Mouse (Mus musculus) embryonic fibroblast, embryonic 13.5 days (primary cell): ENCODE data around the gene Nfya. TPM values are rescaled to one million over a fixed set of nuclear protein-coding genes. Genes with fewer than 3 reads are reported as not detected.

Experiments used
- H3K27ac ChIP-seq: 2 replicates; pipeline ENCODE4 v1.5.1; 2012; ENCODE audit warnings: low read length, control low read depth, inconsistent platforms; ENCODE audit not compliant: insufficient read depth
- H3K4me1 ChIP-seq: 2 replicates; pipeline ENCODE4 v1.6.1; 2011; ENCODE audit warnings: low read length; ENCODE audit not compliant: control insufficient read depth, insufficient read depth
- H3K4me3 ChIP-seq: 2 replicates; pipeline ENCODE4 v1.5.1; 2011; ENCODE audit warnings: mild to moderate bottlenecking, control low read depth, low read length; ENCODE audit not compliant: insufficient read depth
- CTCF ChIP-seq: IDR thresholded peaks from 2 replicates; pipeline ENCODE4 v1.5.1; 2011; ENCODE audit warnings: mild to moderate bottlenecking, control low read depth, low read length, moderate library complexity, borderline replicate concordance; ENCODE audit not compliant: insufficient read depth
- POLR2A ChIP-seq: IDR thresholded peaks from 2 replicates; pipeline ENCODE4 v1.6.1; 2011; ENCODE audit warnings: low read depth, mild to moderate bottlenecking, control low read depth, low read length, moderate library complexity
- polyA plus RNA-seq: library from polyadenylated mRNA; stranded (reverse); fragments of >200 nt; gene quantifications from 2 replicates; pipeline ENCODE4 v1.2.4, GENCODE M21; 2011; ENCODE audit warnings: low read depth; ENCODE audit not compliant: missing spikeins, insufficient read length

Nfya gene
- polyA plus RNA-seq, 1 experiment, result 41.5 TPM

DNA sequence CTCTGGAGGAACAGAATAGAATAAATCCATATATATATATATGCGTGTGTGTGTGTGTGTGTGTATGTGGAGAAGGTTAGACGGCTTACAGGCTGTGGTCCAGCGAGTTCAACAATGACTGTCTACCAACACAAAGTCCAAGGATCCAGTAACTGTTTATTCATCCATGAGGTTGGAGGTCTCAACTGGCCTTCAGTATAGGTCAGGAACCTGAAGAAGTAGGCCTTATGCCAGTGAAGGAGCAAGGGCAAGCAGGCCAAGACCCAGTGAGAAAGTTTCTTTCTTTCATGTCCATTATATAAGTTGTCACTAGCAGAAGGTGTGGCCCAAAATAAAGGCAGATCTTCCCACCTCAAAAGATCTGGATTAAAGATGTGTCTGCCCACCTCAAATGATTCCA is 7.0 kb downstream of the Nfya start:
- TF ChIP-seq POLR2A (no peak), CTCF (no peak)
- H3K27ac ChIP-seq, result no peak overlapping the region
- H3K4me3 ChIP-seq, result no peak overlapping the region
- peaks cover 6% of the 10 kb centered on the region for H3K4me1 ChIP-seq

DNA sequence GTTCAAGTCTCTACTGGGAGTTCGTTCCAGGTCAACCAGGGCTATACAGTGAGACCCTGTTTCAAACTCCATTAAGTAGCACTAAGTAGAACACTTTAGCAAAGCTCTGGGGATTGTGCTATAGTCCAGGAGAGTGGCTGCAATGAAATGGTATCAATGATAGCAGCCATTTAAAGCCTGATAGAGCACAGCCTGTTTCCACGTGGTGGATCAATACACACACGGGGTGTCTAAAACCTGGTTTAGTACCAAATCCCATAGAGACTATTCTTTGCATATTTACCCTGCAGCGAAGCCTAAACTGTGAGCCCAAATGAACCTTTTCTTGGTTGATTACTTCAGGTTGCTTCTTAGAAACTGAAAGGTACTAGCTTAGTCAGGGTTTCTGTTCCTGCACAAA is 8.0 kb downstream of the Nfya start:
- H3K4me3 ChIP-seq, result no peak overlapping the region
- TF ChIP-seq CTCF (no peak), POLR2A (no peak)
- H3K27ac ChIP-seq, result no peak overlapping the region
- no peaks in the 10 kb centered on the region for H3K4me1 ChIP-seq

DNA sequence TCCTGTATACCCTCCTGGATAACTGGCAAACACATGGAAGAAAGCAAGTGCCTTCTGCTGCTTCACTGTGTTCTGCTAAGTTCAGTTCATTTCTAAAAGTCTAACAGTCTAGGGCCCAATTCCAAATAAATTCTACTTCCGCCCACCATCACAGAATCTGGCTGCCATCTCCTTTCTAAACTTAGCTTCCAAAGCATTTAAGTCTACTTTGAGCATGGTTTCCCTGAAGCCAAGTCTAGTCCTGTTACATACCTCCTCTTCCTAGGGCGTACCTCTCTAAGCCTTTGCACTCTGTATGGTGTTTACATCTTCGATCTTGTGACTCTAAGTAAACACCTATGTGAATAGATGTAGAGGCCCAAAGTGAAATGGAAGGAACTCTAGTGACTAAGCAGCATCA is 17.1 kb downstream of the Nfya start:
- H3K27ac ChIP-seq, result no peak overlapping the region
- H3K4me3 ChIP-seq, result no peak overlapping the region
- no peak for TF ChIP-seq CTCF
- TF ChIP-seq POLR2A, result no peak
- no peaks in the 10 kb centered on the region for H3K4me1 ChIP-seq

DNA sequence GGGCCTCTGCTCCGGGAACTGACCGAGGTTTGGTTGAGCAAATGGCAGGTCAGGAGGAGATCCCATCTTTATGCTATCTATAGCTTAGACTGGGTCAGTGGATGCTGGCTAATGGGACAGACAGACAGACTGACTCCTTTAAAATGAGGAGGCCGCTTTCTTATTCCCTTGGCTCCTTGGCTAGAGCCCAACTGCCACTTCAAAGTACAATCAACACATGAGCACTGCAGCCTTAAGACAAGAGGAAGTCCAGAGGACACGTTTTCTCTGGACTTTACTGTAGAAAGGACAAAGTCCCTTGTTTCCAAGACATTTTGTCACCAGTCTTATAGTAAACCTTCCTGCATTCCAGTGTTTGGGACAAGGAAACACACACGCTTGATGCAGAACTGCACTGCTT is 18.3 kb downstream of the Nfya start:
- no peaks in the 10 kb centered on the region for H3K4me1 ChIP-seq
- no peak overlapping the region for H3K27ac ChIP-seq
- TF ChIP-seq CTCF, result no peak
- no peak for TF ChIP-seq POLR2A
- H3K4me3 ChIP-seq, result no peak overlapping the region

DNA sequence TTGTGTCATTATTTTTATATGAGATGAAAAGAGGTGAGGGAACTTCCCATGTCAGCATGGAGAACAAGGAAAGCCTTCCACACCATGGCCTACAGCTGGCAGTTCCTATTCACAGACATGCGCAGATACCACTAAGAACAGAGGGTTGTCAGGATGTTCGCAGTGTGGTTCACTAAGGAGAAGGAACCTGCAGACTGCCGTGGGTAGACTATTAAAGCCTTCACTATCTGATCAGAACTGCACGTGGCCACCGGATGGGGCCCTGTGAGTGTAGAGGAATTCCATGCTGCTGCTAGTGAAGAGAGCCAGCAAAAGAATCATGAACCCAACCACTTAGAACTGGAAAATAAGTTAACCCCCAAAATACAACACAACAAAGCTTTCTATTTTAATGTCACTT is 20.3 kb downstream of the Nfya start:
- TF ChIP-seq POLR2A, result no peak

DNA sequence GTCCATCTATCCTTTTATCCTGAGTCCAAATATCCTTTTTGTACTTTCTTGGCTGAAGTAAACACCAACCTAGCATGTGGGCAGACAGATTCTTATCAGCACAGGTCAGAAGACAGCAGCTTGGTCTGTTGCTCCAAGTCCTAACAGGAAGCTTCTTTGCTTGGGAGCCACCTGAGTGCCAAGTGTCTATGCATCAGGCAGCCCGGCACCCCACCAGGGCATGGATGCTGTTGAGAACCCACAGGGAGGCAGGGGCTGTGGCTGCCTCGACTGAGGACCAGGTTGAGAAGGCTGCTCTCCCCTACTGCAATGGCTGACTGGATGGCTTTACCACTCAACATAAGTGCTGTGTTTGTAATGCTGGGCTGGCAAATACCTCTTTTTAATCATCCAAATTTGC is 21.0 kb downstream of the Nfya start:
- TF ChIP-seq CTCF (no peak), POLR2A (no peak)
- no peak overlapping the region for H3K27ac ChIP-seq
- H3K4me3 ChIP-seq, result no peak overlapping the region

More for the DNA sequence above, 20.3 kb downstream of the Nfya start:
- Histone ChIP-seq H3K4me1 (no peaks in the 10 kb centered on the region), H3K4me3 (no peak overlapping the region), H3K27ac (no peak overlapping the region)

DNA sequence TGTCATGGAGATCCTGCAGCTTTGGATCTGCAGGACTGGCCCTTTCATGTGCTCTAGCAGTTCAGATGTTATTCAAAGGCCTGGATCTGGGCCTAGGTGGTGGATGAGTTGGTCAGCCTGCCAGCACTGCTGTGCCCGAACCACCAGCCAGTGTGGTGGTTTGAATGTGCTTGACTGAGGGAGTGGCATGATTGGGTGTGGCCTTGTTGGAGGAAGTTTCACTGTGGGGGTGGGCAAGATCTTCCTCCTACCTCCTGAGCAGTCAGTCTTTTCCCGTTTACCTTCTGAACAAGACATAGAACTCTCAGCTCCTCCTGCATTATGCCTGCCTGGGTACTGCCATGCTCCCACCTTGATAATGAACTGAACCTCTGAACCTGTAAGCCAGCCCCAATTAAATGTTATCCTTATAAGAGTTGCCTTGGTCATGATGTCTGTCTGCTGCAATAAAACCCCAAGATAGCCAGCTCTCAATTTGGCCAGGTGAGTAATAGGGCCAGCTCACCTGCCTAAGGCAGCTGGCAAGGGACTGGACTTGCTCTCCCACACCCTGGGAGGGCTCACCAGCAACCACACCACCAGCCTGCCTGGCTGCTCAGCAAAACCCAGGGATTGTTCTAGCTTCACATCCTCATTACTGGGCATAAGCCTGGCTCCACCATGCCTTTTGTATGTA is 23.8 kb downstream of the Nfya start:
- Histone ChIP-seq H3K4me1 (no peaks in the 10 kb centered on the region), H3K27ac (no peak overlapping the region), H3K4me3 (no peak overlapping the region)
- TF ChIP-seq CTCF (no peak), POLR2A (no peak)

More for the DNA sequence above, 21.0 kb downstream of the Nfya start:
- no peaks in the 10 kb centered on the region for H3K4me1 ChIP-seq

DNA sequence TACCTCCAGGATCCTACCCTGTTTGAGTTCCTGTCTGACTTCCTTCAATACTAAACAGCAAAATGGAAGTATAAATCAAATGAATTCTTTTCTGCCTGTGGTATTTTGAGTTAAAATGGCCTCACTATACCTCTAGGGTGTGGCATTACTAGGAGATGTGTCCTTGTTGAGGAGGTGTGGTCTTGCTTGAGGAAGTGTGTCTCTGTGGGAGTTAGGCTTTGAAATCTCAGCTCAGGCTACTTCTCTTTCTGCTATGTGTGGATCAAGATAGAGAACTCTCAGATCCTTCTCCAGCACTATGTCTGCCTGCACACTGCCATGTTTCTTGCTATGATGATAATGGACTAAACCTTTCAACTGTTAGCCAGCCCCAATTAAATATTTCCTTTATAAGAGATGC is 30.7 kb downstream of the Nfya start:
- Histone ChIP-seq H3K4me1 (no peaks in the 10 kb centered on the region), H3K4me3 (no peak overlapping the region), H3K27ac (no peak overlapping the region)
- TF ChIP-seq POLR2A (no peak), CTCF (no peak)

DNA sequence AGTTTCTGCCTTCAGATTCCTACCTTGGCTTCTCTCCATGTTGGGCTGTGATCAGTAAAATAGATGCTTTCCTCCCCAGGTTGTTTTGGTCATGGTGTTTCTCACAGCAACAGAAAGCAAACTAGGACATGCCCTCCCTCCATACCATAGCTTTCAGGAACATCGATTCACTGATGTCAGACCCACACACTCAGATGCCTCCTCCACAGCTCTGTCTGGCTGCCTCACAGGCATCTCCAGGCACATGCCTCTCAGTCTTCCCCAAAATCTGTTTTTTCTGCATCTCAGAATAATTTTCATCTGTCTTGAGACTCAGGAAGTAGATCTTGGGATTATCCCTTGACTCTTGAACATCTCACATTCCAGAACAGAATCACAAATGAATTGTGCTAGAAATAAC is 33.6 kb downstream of the Nfya start:
- no peak overlapping the region for H3K4me3 ChIP-seq

DNA sequence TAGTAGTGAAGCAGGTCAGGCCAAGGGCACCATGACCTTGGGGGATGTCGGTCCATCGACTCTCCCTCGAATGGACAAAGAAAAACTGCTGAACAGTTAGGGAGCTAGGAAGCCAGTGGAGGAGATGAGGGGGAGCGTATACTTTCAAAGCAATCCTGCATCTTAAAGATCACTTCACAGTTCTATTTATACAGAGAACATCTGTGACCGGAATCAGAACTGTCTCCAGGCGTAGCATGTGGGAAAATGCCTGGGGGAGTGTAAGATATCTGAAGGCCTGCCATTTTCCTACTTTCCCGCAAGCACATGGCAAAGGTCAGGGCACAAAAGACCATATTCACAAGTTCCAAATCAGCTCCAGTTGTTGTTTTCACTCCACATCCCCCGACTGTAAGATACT is 36.7 kb downstream of the Nfya start:
- Histone ChIP-seq H3K27ac (no peak overlapping the region), H3K4me1 (no peaks in the 10 kb centered on the region), H3K4me3 (no peak overlapping the region)
- TF ChIP-seq CTCF, result no peak
- no peak for TF ChIP-seq POLR2A

More for the DNA sequence above, 33.6 kb downstream of the Nfya start:
- no peak overlapping the region for H3K27ac ChIP-seq
- TF ChIP-seq CTCF (no peak), POLR2A (no peak)
- no peaks in the 10 kb centered on the region for H3K4me1 ChIP-seq
